Mouse (Mus musculus) heart, adult 2 months (tissue): ENCODE measurements around the gene Cysltr2. TPM values are rescaled to one million over a fixed set of nuclear protein-coding genes. Genes with fewer than 3 reads are reported as not detected.

Experiments
- DNase-seq, 2 experiments: peaks; one replicate each; pipeline ENCODE4 v3.0.0; 2021
- H3K27ac ChIP-seq: fragments of 200-600 bp; 2 replicates; pipeline ENCODE4 v1.8.1; 2022
- H3K27me3 ChIP-seq: fragments of 200-500 bp; 2 replicates; pipeline ENCODE4 v1.6.1; 2012; ENCODE audit warnings: mild to moderate bottlenecking, low read length, inconsistent platforms, mixed read lengths; ENCODE audit not compliant: control insufficient read depth, insufficient read depth
- H3K36me3 ChIP-seq: fragments of 200-500 bp; 2 replicates; pipeline ENCODE4 v1.6.1; 2012; ENCODE audit warnings: low read length, inconsistent platforms; ENCODE audit not compliant: control insufficient read depth, insufficient read depth
- H3K4me1 ChIP-seq: fragments of 200-500 bp; 2 replicates; pipeline ENCODE4 v1.6.1; 2011; ENCODE audit warnings: low read length; ENCODE audit not compliant: control insufficient read depth, insufficient read depth
- H3K4me3 ChIP-seq: fragments of 200-600 bp; 2 replicates; pipeline ENCODE4 v1.8.1; 2022
- H3K79me2 ChIP-seq: fragments of 200-500 bp; replicated peaks from 2 replicates; pipeline ENCODE4 v1.6.1; 2012; ENCODE audit warnings: mild to moderate bottlenecking, inconsistent platforms, low read length, moderate library complexity, mixed read lengths; ENCODE audit not compliant: control insufficient read depth, insufficient read depth
- H3K9ac ChIP-seq: fragments of 200-500 bp; 2 replicates; pipeline ENCODE4 v1.6.1; 2012; ENCODE audit warnings: low read depth, mild to moderate bottlenecking, control low read depth, inconsistent platforms, low read length, mixed read lengths
- CTCF ChIP-seq: fragments of 200-600 bp; IDR thresholded peaks from 2 replicates; pipeline ENCODE4 v1.8.1; 2022; ENCODE audit warnings: antibody characterized with exemption, mild to moderate bottlenecking, moderate library complexity
- EP300 ChIP-seq: fragments of 200-500 bp; IDR thresholded peaks from 2 replicates; pipeline ENCODE4 v1.6.1; 2011; ENCODE audit warnings: low read depth, low read length, control low read depth; ENCODE audit not compliant: insufficient read depth
- POLR2A ChIP-seq: fragments of 200-500 bp; IDR thresholded peaks from 2 replicates; pipeline ENCODE4 v1.6.1; 2011; ENCODE audit warnings: mild to moderate bottlenecking, low read depth, low read length, control low read depth; ENCODE audit not compliant: insufficient read depth
- WGBS: fragments of 180-500 bp; shearing (Covaris S2); methylation state at CpG from one replicate; pipeline ENCODE4 v1.1.7; 2018; 5-methylcytosine and 5-hydroxymethylcytosine counted together
- intact Hi-C: fragments of 180-260 bp; cut with DNase I; formaldehyde crosslinking; loops from one replicate; pipeline ENCODE4 v1.15.1; 2025
- polyA plus RNA-seq: library from polyadenylated mRNA; depleted of rRNA; stranded (reverse); fragments of >200 nt; gene quantifications from 2 replicates; pipeline ENCODE4 v1.2.3, GENCODE M21; 2012
- total RNA-seq, 2 experiments: library from RNA; stranded (reverse); gene quantifications; 2 replicates each; pipeline ENCODE4 v1.2.3; 2021

Cysltr2 gene
- total and polyA plus RNA-seq, 3 experiments: 0.11 to 0.29 (median 0.23) TPM

DNA sequence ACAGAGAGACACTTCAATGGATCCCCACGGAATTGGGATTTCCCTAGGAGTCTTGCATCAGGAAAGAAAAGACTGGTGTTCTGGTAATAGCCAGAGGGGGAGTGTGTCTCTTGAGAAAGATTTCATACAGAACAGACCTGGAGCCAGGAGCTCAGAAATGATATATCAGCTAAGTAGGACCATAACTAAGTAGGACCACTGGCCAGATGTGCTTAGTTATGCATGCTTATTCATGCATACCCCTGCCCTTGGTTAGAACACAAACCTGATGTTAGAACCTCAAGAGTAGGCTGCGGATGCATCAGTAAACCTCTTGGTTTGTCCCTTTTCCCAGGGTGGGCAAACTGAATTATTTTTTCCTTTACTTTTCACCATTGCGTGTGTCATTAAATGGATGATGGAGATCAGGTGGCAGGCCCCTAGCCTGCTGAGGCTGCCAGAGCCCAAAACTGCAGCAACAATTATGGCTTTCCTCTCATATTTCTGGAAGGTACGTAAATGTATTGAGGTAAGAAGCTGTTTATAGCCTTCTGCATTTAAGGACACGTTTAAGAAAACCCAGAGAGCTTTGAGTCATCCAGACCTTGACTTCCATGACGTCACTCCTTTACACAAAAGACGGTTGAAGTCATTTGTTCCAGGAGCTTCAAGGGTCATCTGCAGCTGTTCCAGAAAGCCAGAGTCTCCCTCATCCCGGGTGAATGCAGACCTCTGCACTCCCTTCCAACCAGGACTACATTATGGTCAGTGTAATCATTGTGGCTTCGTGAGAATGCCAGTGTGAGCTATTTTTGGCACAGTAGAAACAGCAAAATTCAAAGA is 35.0 kb downstream of the Cysltr2 start:
- H3K9ac ChIP-seq: no peak overlapping the region
- no peaks in the 10 kb centered on the region for H3K36me3 ChIP-seq
- no peaks in the 10 kb centered on the region for H3K4me1 ChIP-seq
- no peaks in the 10 kb centered on the region for H3K79me2 ChIP-seq
- no peak for TF ChIP-seq EP300
- no peak for TF ChIP-seq POLR2A
- no peak for TF ChIP-seq CTCF
- no peaks in the 10 kb centered on the region for H3K27me3 ChIP-seq
- H3K4me3 ChIP-seq: no peak overlapping the region
- DNase-seq: no peak
- 40% methylated on average over 9 of the region's 9 CpGs for WGBS
- no peak overlapping the region for H3K27ac ChIP-seq
- intact Hi-C loops: no loop called here

DNA sequence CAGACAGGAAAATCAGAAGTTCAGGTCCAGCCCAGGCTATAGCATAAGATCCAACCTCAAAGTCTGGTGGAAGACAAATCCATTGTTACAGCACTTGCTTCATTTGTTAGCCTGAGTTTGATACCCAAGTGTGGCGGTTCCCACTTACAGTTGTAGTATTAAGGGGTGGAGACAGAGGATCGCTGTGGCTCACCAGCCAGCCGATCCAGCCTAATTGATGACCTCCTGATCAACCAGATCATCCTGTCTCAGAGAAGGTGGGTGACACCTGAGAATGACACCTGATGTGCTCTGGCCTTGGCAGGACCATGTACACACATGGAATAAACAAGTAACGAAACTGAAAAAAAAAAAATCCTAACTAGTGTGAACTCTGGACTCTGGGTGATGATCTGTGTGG is 47.1 kb downstream of the Cysltr2 start:
- TF ChIP-seq POLR2A (no peak), CTCF (no peak), EP300 (no peak)
- intact Hi-C loops: loop anchor here (5.0 kb wide), 1 partner anchor 625 kb away; no protein-coding TSS in a partner anchor
- no peaks in the 10 kb centered on the region for H3K36me3 ChIP-seq
- H3K4me1 ChIP-seq: no peaks in the 10 kb centered on the region
- H3K9ac ChIP-seq: no peak overlapping the region
- DNase-seq: no peak
- H3K27ac ChIP-seq: no peak overlapping the region
- no peaks in the 10 kb centered on the region for H3K27me3 ChIP-seq
- no peak overlapping the region for H3K4me3 ChIP-seq
- no peaks in the 10 kb centered on the region for H3K79me2 ChIP-seq
- 85% methylated on average over 4 of the region's 4 CpGs for WGBS

DNA sequence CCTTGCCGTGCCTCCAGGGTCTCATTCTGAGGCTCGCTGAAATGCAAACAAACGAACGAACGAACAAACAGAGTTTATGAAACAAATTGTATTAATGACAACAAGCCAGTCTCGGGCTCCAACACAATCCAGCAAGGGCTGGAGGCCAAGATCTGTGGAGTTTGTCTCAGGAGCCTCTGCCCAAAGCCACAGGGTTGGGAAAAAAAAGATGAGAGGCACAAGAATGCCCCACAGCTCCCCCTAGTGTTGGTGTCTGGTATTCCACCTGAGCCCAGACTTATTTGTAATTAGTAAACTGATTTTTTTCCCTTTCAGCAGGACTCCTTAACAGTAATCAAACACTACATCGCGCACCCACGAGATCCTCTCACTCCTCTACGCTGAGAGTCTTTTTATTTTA is 48.6 kb downstream of the Cysltr2 start:
- Histone ChIP-seq H3K9ac (no peak overlapping the region), H3K36me3 (no peaks in the 10 kb centered on the region), H3K27ac (no peak overlapping the region), H3K27me3 (no peaks in the 10 kb centered on the region), H3K4me1 (no peaks in the 10 kb centered on the region), H3K79me2 (no peaks in the 10 kb centered on the region), H3K4me3 (no peak overlapping the region)
- TF ChIP-seq CTCF (peak; percentile 90), EP300 (no peak)
- WGBS: 39% methylated on average over 10 of the region's 10 CpGs
- intact Hi-C loops: loop anchor here (5.0 kb wide), 1 partner anchor 623 kb away; no protein-coding TSS in a partner anchor
- peak; percentile 60 to 74 for DNase-seq

DNA sequence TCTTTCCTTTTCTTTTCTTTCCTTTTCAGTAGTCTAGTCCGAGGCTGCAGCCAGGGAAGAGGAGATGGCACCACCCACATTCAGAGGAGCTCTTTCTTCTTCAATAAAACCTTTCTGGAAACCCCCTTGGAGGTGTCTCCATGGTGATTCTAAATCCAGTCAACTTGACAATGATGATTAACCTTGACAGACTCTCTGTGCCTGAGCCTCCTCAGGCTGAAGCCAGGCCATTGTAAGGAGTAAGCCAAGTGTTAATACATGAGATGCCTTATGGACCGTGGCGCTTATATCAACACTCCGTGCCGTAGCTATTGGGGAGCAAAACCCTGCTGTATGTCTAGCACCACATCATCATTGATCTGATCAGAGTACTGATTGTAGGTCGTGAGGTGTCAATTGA is 50.8 kb downstream of the Cysltr2 start:
- intact Hi-C loops: no loop called here

DNA sequence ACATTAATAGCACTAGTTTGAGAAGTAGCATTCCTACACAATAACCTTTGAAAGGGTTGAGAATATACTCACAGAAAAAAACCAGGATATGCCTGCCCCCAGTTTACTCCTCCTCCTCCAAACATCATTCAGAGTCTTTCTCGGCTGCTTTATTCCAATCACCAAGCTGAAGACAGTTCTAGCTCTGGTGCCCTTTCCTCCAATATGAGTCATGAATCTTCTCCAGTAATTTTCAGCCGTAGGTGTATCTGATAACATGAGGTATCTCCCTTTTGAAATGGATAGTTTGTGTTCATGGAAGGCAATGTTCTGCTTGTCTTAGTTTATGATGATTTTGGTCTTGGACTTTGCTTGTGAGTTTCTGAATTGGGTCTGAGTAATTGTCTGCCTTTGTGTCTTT is 62.9 kb downstream of the Cysltr2 start:
- no peak for DNase-seq
- Histone ChIP-seq H3K4me3 (no peak overlapping the region), H3K9ac (no peak overlapping the region), H3K36me3 (no peaks in the 10 kb centered on the region), H3K79me2 (no peaks in the 10 kb centered on the region), H3K27ac (no peak overlapping the region), H3K4me1 (peaks cover 2% of the 10 kb centered on the region), H3K27me3 (no peaks in the 10 kb centered on the region)
- no peak for TF ChIP-seq POLR2A
- TF ChIP-seq EP300: no peak
- no peak for TF ChIP-seq CTCF
- intact Hi-C loops: no loop called here
- 61% methylated on average over 2 of the region's 2 CpGs for WGBS

More for the DNA sequence above, 50.8 kb downstream of the Cysltr2 start:
- H3K4me3 ChIP-seq: no peak overlapping the region
- H3K36me3 ChIP-seq: no peaks in the 10 kb centered on the region
- no peaks in the 10 kb centered on the region for H3K79me2 ChIP-seq
- H3K9ac ChIP-seq: no peak overlapping the region
- TF ChIP-seq POLR2A (no peak), CTCF (no peak), EP300 (no peak)
- WGBS: 87% methylated on average over 6 of the region's 6 CpGs
- H3K27ac ChIP-seq: no peak overlapping the region
- DNase-seq: no peak
- H3K27me3 ChIP-seq: no peaks in the 10 kb centered on the region
- H3K4me1 ChIP-seq: no peaks in the 10 kb centered on the region

DNA sequence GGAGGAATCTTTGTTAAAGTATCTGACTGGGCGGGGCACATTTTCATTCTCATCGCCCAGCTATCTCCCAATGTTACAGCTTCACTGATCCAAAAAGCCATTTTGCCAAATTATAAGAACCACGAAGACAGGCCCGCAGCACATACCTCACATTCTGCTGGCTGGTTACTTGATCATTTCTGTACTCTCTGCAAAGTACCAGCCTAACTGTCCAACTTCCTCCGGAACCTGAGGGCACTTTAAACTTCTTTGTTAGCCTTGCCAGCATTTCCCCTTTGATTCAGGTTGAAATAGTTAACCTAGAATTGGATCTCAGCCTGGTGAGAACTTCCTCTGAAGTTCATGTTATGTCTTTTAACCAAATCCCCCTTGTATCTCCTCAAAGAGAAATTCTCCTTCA is 63.8 kb downstream of the Cysltr2 start:
- 85% methylated on average over 5 of the region's 5 CpGs for WGBS
- Histone ChIP-seq H3K27ac (no peak overlapping the region), H3K79me2 (no peaks in the 10 kb centered on the region), H3K36me3 (no peaks in the 10 kb centered on the region), H3K9ac (no peak overlapping the region), H3K4me1 (peaks cover 3% of the 10 kb centered on the region), H3K4me3 (no peak overlapping the region), H3K27me3 (no peaks in the 10 kb centered on the region)
- intact Hi-C loops: no loop called here
- DNase-seq: no peak
- TF ChIP-seq EP300 (no peak), POLR2A (no peak), CTCF (no peak)
